Mouse (Mus musculus): ENCODE data around the gene Gipr. TPM values are rescaled to one million over a fixed set of nuclear protein-coding genes. Genes with fewer than 3 reads are reported as not detected.

Gipr gene
- 1.1 and 1.3 TPM in 2 replicates for polyA plus RNA-seq (2016; fragmentation: Nextera tagmentation; extraction: Ambion mirVana)

DNA sequence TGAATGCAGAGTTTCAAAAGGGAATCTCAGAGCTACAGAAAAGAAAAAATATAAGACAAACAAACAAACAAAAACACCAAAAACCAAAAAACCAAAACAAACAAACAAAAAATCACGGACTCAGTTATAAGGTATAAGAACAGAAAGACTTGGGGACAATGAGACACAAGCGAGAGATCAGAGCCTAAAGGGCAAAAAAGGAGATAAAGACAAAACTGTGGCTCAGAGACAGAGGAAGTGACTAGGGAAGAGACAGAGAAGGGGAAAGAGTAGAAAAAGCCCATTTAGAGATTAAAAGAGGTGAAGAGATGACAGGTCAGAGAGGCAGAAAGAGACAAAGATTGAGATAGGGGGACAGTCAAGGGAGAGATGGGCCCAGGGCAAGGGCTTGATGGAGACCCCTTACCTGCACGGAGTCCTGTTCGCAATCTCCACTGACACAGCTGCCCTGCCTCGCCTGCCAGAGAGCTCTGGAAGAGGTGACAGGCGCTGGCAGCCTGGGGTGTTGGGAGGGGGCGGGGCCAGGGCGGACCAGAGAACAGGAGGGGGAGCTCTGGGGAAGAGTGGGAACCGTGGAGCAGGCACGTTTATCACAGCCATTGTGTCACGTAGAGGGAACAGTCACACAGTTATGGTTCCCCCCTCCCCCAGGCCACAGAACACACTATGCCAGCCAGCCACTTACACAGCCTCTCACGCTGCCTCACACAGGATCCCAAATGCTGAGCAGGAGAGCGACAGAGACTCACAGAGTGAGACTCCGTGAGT, at the start of gene Gipr:
Gipr (minus strand) TSS at position 472 of the 768 bp plus-strand sequence.
- Histone ChIP-seq H3K27ac (no peak within 1 kb of the TSS), H3K4me3 (replicated peaks) (0 out of 2 replicates have a peak within 1 kb of the TSS, but pooled peaks have one; percentile 1)
- ATAC-seq (ENCODE audit: low FRiP score): peak; percentile 57

GRCm38 (mm10) chr7:19214940-19215339, 49.0 kb upstream of the Gipr start:
- Histone ChIP-seq H3K27ac (no peak overlapping the region), H3K9me3 (peaks cover 3% of the 10 kb centered on the region; the same call in 1 of the 2 replicates), H3K36me3 (replicated peaks) (no peaks in the 10 kb centered on the region), H3K4me2 (no peak overlapping the region), H3K9ac (no peak overlapping the region), H3K4me3 (replicated peaks) (no peak overlapping the region), H3K4me1 (peaks cover 11% of the 10 kb centered on the region), H3K27me3 (peaks cover 39% of the 10 kb centered on the region)
- WGBS: 69% methylated on average over 9 of the region's 9 CpGs
- no peak for ATAC-seq (ENCODE audit: low FRiP score)

More for the DNA sequence above, at the start of gene Gipr:
- 0 out of 2 replicates have a peak within 1 kb of the TSS, but pooled peaks have one; percentile 9 for H3K9ac ChIP-seq
- H3K9me3 ChIP-seq: peaks cover 7% of the 10 kb centered on the region; the same call in 1 of the 2 replicates
- H3K4me1 ChIP-seq: peaks cover 33% of the 10 kb centered on the region
- peaks cover 48% of the 10 kb centered on the region for H3K27me3 ChIP-seq
- no peaks in the 10 kb centered on the region for H3K36me3 ChIP-seq (replicated peaks)
- 12% methylated on average over 14 of the region's 14 CpGs for WGBS
- H3K4me2 ChIP-seq: peak within 1 kb of the TSS; percentile 37

DNA sequence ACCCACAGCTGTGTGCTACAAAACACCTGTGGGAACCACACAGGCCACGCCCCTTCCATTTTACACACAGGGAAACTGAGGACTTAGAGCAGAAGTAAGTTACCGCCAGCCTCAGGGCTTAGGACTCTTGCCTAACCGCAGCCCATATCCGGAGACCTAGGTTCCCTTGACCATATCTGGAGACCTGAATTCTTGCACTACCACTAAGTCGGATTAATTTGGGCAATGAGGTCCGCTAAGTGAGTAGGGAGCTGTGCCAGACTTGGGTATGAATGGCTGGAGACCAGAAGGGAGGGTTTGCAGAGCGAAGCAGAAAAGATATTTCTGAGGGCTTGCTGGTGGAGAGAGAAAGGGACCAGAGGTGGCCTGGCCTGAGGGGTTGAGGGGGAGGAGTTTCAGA, 48.4 kb upstream of the Gipr start:
- Histone ChIP-seq H3K27ac (no peak overlapping the region), H3K4me1 (peaks cover 11% of the 10 kb centered on the region), H3K36me3 (replicated peaks) (no peaks in the 10 kb centered on the region), H3K9me3 (peaks cover 4% of the 10 kb centered on the region; the same call in 1 of the 2 replicates), H3K9ac (no peak overlapping the region), H3K4me2 (no peak overlapping the region), H3K27me3 (peaks cover 39% of the 10 kb centered on the region), H3K4me3 (replicated peaks) (no peak overlapping the region)
- 67% methylated on average over 7 of the region's 7 CpGs for WGBS
- no peak for ATAC-seq (ENCODE audit: low FRiP score)

DNA sequence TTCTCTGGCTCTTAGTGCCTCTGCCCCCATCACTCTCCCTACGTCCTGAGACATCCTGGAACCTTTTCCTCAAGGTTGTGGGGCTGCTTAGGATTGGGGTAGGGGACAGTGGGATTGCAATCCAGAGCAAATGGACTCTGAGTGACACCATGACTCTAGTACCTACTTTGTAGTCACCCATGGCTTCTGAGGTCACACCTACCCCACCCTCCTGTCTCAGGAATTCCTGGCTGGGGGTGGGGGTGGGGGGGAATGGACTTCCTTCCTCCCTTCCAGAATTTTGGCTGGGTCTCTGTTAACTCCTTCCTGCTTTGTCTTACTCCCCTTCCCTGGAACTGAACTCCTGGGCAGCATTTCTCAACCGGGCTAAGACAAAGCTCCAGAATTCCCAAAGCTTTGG, 47.5 kb upstream of the Gipr start:
- Histone ChIP-seq H3K27me3 (peaks cover 39% of the 10 kb centered on the region), H3K9me3 (peaks cover 4% of the 10 kb centered on the region; the same call in 1 of the 2 replicates), H3K4me2 (no peak overlapping the region), H3K4me3 (replicated peaks) (no peak overlapping the region), H3K36me3 (replicated peaks) (no peaks in the 10 kb centered on the region), H3K9ac (no peak overlapping the region), H3K27ac (no peak overlapping the region), H3K4me1 (peaks cover 11% of the 10 kb centered on the region)
- 79% methylated on average over 2 of the region's 2 CpGs for WGBS
- ATAC-seq (ENCODE audit: low FRiP score): no peak

DNA sequence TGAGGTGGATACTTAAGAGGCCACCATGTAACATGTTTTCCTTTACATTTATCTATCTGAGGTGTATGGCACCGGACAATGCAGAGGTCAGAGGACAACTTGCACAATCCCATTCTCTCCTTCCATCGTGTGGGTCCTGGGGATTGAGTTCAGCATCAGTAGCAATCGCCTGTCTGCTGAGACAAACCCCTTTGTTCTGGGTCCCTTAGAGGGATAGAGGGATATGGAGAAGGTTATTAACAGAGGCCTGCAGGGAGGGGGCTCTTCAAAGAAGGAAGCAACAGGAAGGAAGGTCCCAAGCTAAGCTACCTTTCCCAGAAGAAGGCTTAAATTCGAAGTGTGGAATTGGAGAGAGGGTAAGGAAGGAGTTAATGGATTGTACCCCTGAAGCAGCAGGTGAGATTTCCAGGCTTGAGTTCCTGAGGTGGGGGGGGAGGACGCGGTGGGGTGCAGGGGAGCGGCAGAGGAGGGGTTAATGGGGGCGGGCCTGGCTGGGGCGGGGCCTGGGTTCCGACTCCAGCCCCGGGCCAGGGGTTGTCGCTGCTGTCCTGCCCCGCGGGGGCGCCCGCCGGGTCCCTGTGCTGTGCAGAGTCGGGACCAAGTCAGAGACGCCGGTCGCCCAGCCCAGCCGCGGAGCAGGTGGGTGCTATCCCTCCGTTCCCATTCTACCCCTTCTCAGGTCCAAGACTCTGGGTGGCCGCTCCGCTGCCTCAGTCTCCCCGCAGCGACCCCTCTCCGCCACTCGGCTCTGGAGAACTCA, 46.2 kb upstream of the Gipr start, which contains the start of gene Gpr4:
Gpr4 (plus strand) TSS at position 543 of the 760 bp plus-strand sequence.
- peaks cover 11% of the 10 kb centered on the region for H3K4me1 ChIP-seq
- H3K4me2 ChIP-seq: peak within 1 kb of the TSS; percentile 72
- H3K9me3 ChIP-seq: peaks cover 4% of the 10 kb centered on the region; the same call in 1 of the 2 replicates
- H3K27me3 ChIP-seq: peaks cover 39% of the 10 kb centered on the region
- H3K9ac ChIP-seq: peak within 1 kb of the TSS; percentile 56
- H3K4me3 ChIP-seq (replicated peaks): peak within 1 kb of the TSS; percentile 46
- WGBS: 2% methylated on average over 26 of the region's 30 CpGs
- H3K27ac ChIP-seq: no peak within 1 kb of the TSS
- ATAC-seq (ENCODE audit: low FRiP score): peak; percentile 73
- H3K36me3 ChIP-seq (replicated peaks): no peaks in the 10 kb centered on the region

- no peaks in the 10 kb centered on the region for H3K36me3 ChIP-seq (replicated peaks)
- H3K4me1 ChIP-seq: peaks cover 11% of the 10 kb centered on the region
- no peak overlapping the region for H3K4me2 ChIP-seq
- no peak overlapping the region for H3K27ac ChIP-seq
- H3K9ac ChIP-seq: no peak overlapping the region
- H3K27me3 ChIP-seq: peaks cover 35% of the 10 kb centered on the region
- 65% methylated on average over 5 of the region's 5 CpGs for WGBS
- ATAC-seq (ENCODE audit: low FRiP score): no peak
- H3K9me3 ChIP-seq: peaks cover 4% of the 10 kb centered on the region; the same call in 1 of the 2 replicates
- no peak overlapping the region for H3K4me3 ChIP-seq (replicated peaks)
Measured at GRCm38 (mm10) chr7:19211041-19211675, 45.2 kb upstream of the Gipr start.

DNA sequence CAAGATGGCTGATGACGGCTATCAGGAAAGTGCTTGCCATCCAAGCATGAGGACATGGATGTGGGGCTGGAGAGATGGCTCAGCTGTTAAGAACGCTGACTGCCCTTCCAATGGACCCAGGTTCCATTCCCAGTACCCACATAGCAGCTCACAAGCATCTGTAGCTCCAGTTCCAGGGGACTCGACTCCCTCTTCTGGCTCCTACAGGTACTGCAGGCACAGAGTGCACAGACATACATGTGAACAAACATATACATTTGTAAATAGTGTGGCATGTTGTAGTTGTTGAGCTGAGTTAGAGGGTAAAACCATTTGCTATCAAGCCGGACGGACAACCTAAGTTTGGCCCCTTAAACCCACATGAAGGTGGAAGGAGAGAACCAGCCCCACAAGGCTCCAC, 44.1 kb upstream of the Gipr start:
- Histone ChIP-seq H3K27ac (no peak overlapping the region), H3K36me3 (replicated peaks) (peaks cover 11% of the 10 kb centered on the region), H3K9ac (no peak overlapping the region), H3K4me3 (replicated peaks) (no peak overlapping the region), H3K9me3 (peaks cover 4% of the 10 kb centered on the region; the same call in 1 of the 2 replicates), H3K27me3 (peaks cover 24% of the 10 kb centered on the region), H3K4me1 (peaks cover 11% of the 10 kb centered on the region), H3K4me2 (no peak overlapping the region)
- ATAC-seq (ENCODE audit: low FRiP score): no peak
- 91% methylated on average over 5 of the region's 5 CpGs for WGBS

GRCm38 (mm10) chr7:19209494-19209893, 43.6 kb upstream of the Gipr start:
- Histone ChIP-seq H3K4me2 (no peak overlapping the region), H3K9ac (no peak overlapping the region), H3K4me3 (replicated peaks) (no peak overlapping the region), H3K36me3 (replicated peaks) (peaks cover 16% of the 10 kb centered on the region), H3K9me3 (peaks cover 4% of the 10 kb centered on the region; the same call in 1 of the 2 replicates), H3K4me1 (peaks cover 11% of the 10 kb centered on the region), H3K27me3 (peaks cover 24% of the 10 kb centered on the region), H3K27ac (no peak overlapping the region)
- WGBS: 88% methylated on average over 4 of the region's 4 CpGs
- ATAC-seq (ENCODE audit: low FRiP score): no peak

- Histone ChIP-seq H3K4me2 (no peak overlapping the region), H3K9me3 (peaks cover 4% of the 10 kb centered on the region; the same call in 1 of the 2 replicates)
- no peak for ATAC-seq (ENCODE audit: low FRiP score)
Measured at GRCm38 (mm10) chr7:19208944-19209472, 43.1 kb upstream of the Gipr start.

GRCm38 (mm10) chr7:19208201-19208910, 42.4 kb upstream of the Gipr start:
- ATAC-seq (ENCODE audit: low FRiP score): no peak
- Histone ChIP-seq H3K27ac (no peak overlapping the region), H3K4me2 (no peak overlapping the region), H3K4me3 (replicated peaks) (no peak overlapping the region), H3K4me1 (peaks cover 11% of the 10 kb centered on the region), H3K36me3 (replicated peaks) (peaks cover 25% of the 10 kb centered on the region), H3K9ac (no peak overlapping the region), H3K9me3 (peaks cover 4% of the 10 kb centered on the region; the same call in 1 of the 2 replicates), H3K27me3 (peaks cover 19% of the 10 kb centered on the region)
- WGBS: 81% methylated on average over 13 of the region's 13 CpGs

More at GRCm38 (mm10) chr7:19208944-19209472, 43.1 kb upstream of the Gipr start:
- WGBS: 53% methylated on average over 7 of the region's 7 CpGs
- Histone ChIP-seq H3K36me3 (replicated peaks) (peaks cover 21% of the 10 kb centered on the region), H3K27me3 (peaks cover 24% of the 10 kb centered on the region), H3K4me3 (replicated peaks) (no peak overlapping the region), H3K27ac (no peak overlapping the region), H3K4me1 (peaks cover 11% of the 10 kb centered on the region), H3K9ac (no peak overlapping the region)
